Mouse (Mus musculus) splenic B cell, adult 2 months (primary cell): ENCODE measurements around the gene Tmbim6.

Source experiments
- DNase-seq: peaks from one replicate; pipeline ENCODE4 v3.0.0-alpha.2; 2011; ENCODE audit warnings: low read depth, low spot score
- H3K27me3 ChIP-seq: 2 replicates; pipeline ENCODE4 v1.6.1; 2012; ENCODE audit warnings: mild to moderate bottlenecking, low read length, moderate library complexity, mixed read lengths; ENCODE audit not compliant: control insufficient read depth, poor library complexity, insufficient read depth, severe bottlenecking
- H3K36me3 ChIP-seq: 2 replicates; pipeline ENCODE4 v1.6.1; 2012; ENCODE audit warnings: mild to moderate bottlenecking, low read length, moderate library complexity, mixed read lengths; ENCODE audit not compliant: control insufficient read depth, poor library complexity, insufficient read depth, severe bottlenecking

Tmbim6 gene

DNA sequence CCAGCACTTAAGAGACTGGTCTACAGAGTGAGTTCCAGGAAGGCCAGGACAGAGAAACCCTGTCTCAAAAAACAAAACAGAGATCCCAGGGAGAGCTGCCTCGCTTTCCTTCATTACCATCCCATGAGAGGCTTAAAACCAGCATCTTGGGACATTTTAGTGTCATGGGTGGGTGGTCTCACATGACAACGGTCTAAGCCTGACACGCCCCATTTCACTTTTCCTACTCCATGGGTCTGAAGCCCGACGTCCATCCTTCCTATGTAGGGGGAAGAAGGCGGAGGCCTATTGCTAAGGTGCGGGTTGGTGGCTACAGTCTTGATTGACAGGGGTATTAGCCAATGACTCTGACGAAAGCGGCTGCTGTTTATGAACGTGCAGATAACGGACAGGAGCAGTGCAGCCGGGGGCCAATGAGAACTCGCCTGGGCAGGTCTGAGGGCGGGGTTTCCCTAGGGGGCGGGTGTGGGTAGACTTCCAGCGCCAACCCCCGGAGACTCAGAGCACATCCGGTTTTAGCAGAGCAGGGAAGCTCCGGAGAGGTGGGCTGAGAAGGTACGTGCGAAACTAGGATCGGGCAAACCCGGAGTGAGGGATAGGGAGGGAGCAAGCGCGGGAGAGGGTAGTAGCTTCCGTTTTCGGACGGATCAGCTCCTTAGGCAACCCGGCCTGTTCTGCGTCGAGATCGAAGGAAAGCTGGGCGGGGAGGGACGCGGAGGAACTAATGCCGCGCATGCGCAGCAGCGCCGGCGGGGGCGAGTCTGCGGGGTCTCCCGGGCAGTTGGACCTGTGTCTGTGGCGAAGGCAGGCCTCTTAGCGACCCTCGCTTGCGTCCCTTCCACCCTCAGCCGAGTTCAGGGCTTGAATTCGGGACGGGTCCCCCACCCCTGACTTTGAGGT lies at the start of gene Tmbim6:
Gene Tmbim6, plus strand, starts transcription at position 397 of the 900 bp plus-strand sequence.
- Histone ChIP-seq H3K27me3 (no peaks in the 10 kb centered on the region), H3K36me3 (0 out of 2 replicates have a peak, but pooled peaks cover 2% of the 10 kb centered on the region)
- DNase-seq, result peak; percentile 100

DNA sequence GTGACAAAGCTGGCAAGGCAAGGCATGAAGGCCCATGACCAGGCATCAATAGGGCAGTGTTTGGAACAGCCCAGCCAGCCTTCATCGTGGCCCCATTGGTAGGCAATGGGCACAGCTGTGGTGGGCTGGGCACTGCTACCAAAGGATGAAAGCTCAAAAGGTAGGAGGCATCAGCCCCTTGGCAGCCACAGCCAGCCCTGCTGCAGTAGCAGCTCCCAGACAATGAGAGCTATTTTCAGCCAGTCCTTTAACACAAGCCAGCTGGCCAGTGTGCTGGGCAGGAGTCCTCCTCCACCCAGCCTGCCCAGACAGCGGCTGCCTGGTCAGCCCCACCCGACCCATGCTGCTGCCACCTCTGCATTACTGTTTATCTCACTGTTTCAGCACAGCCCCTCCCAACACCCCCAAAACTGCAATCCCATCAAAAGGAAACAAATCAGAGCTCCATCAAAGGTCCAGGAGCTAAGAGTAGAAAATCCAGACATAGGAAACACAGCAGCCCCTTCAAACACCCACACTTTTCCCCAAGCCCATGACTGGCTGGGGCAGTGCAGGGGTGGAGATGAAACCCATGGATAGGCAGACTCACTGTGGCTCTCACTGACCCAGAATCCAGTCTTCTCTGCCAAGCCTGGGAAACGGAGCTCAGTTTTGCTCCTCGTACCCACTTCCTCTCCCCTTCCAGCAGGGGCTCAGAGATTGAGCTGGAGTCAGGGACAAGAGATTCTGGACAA lies 49.1 kb upstream of the Tmbim6 start:
- no peaks in the 10 kb centered on the region for H3K36me3 ChIP-seq
- no peak for DNase-seq

DNA sequence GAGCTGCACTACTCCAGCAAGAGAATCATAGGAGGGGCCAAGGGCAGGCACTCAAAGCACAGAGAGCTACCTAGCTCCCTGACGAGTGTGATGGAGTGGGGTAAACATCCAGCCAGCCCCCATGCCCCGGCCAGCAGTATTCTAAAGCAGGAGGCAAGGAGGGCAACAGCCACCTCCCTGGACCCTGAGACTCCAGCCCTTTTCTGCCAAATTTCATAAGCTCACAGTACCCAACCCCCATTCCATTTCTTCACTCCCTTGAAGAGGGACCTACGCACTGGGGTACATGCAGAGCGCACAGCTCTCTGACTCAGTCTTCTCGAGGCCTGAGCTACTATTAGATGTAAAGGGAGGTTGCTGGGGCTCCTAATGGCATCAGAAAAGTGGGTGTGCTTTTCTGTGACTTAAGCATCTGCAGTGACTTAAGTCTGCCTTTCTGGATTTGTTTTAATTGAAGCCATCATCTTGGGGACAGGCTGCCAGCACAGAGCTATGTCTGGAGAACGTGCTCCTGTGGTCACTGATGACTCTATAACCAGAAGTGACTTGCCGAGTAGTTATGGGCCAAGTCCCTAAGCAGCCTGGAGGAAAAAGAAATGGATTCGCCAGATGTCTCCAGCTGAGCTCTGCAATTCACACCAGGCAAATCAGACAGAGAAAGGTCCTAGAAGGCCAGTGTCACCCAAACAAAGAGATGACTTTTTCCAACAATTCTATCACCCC lies 48.4 kb upstream of the Tmbim6 start:
- DNase-seq, result no peak
- no peaks in the 10 kb centered on the region for H3K27me3 ChIP-seq
- H3K36me3 ChIP-seq, result no peaks in the 10 kb centered on the region

More for the DNA sequence above, 49.1 kb upstream of the Tmbim6 start:
- no peaks in the 10 kb centered on the region for H3K27me3 ChIP-seq

DNA sequence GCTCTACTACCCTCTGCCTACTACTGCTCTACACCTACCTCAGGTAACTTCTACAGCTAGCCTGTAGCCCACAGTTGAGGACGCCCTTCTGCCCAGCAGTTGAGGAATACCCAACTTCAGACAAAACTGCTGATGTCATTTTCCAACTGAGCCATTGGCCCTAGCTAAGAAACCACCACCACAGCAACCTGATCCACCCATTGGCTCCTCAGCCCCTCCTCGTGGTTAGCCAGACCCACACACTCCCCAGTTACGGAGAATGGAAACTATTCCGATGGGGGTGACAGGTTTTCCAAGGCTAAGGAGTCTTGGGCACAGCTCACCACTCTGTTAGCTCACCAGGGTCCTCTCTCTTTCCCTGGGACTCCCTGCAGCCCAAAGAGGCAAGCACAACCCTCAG lies 47.7 kb upstream of the Tmbim6 start:
- no peak for DNase-seq
- Histone ChIP-seq H3K36me3 (no peaks in the 10 kb centered on the region), H3K27me3 (no peaks in the 10 kb centered on the region)

DNA sequence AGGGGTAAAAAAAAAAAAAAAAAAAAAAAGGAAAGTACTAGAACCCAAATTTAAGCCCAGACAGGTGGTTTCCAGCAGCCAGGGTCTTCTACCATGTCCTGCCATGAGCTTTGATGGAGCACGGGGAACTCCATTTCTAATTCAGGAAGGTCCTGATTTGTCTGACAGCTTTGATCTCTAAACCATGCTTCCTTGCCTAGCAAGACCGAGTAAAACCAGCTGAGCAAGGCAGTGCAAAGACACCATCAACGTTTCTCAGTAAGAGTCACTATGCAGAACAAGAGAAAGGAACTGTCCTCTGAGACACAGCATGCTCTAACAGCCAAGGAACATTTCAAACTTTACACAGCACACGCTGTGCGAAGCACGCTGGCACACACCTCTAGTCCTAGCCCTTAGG lies 41.1 kb upstream of the Tmbim6 start:
- DNase-seq, result peak; percentile 59
- no peaks in the 10 kb centered on the region for H3K27me3 ChIP-seq
- no peaks in the 10 kb centered on the region for H3K36me3 ChIP-seq

DNA sequence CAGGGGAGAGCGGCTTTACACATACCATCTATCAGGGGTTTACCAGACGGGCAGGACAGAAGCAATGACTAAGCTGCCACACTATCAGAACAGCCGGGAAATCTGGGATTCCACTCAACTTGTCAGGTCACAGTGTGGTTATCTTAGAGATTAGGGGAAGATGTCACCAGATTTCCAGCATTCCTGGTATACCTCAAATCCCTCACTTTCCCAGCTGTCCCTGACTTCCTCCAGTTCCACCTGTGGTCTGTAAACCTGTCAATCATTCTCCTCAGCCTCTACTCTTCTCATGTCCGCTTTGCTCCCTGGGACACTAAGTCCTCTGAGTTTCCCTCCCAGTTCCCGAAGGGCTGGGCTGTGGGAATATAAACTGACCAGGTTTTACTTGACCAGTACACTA lies 40.4 kb upstream of the Tmbim6 start:
- no peak for DNase-seq

DNA sequence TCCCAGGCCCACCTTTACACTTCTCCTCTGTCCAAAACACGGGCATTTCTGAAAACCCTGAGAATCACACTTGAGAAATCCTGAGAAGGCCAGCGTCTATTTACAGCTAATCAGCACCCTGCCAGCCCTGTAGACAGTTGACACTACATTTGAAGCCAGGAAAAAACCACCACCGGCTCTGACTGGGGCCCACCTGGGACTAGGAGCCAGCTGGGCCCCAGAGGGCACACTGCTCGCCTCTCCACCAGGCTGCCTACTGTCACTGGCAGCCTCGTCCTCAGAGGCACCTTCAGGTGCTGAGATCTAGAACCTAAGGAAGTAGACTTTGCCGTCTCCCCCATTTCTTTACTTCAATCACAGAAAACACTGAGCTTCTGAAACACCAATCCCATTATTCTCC lies 37.0 kb upstream of the Tmbim6 start:
- Histone ChIP-seq H3K36me3 (no peaks in the 10 kb centered on the region), H3K27me3 (no peaks in the 10 kb centered on the region)
- no peak for DNase-seq

More for the DNA sequence above, 40.4 kb upstream of the Tmbim6 start:
- Histone ChIP-seq H3K27me3 (no peaks in the 10 kb centered on the region), H3K36me3 (no peaks in the 10 kb centered on the region)

DNA sequence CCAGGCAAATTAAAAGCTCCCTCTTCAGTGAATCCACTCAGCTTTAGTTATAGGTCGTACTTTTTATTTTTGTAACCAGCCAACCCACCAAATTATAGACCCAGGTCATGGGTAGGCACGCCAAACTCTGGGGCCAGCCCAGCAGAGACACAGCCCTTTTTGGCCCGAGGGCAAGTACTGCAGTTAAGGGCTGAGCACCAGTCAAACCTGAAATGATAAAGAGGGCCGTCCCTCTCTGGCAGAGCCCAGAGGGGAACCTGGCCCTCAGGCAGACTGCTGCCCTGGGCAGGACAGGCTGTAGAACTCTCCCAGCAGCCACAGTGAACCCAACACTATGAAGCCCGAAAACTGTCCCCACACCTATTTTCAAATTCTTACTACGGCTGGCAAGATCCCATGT lies 36.2 kb upstream of the Tmbim6 start:
- Histone ChIP-seq H3K36me3 (no peaks in the 10 kb centered on the region), H3K27me3 (no peaks in the 10 kb centered on the region)
- no peak for DNase-seq

DNA sequence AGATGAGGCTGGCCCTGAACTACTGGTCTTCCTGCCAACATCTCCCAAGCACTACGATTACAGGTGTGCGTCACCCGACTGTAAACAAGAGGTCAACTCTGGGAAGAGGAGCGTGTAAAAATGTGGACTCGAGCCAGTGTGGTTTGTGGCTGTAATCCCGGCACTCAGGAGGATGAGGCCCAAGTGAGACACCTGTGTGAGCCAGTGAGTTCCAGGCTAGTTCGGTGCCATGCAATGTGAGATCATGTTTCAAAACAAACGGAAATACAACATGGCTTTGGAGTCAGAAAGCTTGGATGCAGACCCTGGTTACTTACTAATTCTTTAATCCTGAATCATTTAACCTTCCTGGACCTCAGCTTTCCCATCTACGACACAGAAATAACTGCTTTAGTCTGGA lies 33.7 kb upstream of the Tmbim6 start:
- Histone ChIP-seq H3K27me3 (no peaks in the 10 kb centered on the region), H3K36me3 (no peaks in the 10 kb centered on the region)
- no peak for DNase-seq

DNA sequence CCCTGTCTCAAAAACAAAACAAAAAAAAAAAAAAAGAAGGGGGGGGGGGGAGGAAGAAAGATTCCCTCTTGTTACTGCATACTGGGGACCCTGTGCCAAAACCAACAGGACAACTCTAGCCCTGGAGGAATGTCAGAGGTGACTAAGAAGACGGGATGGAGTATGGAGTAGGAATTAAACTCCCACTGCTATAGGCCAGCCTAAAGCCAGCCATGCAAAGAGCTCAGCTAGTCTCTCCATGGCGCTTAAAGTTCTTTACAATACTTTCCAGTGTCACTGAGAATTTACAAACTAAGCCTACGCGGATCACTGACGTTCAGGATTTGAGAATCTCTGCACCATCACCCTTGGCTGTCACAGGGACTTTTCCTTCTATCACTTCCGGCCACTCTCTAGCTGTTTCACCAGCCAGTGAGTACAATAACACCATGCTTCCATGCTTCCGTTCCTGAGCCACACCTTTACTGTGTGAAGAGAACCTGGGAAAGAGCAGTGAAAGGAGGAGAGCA lies 28.6 kb upstream of the Tmbim6 start:
- DNase-seq, result peak; percentile 32
- H3K36me3 ChIP-seq, result no peaks in the 10 kb centered on the region
- H3K27me3 ChIP-seq, result no peaks in the 10 kb centered on the region

DNA sequence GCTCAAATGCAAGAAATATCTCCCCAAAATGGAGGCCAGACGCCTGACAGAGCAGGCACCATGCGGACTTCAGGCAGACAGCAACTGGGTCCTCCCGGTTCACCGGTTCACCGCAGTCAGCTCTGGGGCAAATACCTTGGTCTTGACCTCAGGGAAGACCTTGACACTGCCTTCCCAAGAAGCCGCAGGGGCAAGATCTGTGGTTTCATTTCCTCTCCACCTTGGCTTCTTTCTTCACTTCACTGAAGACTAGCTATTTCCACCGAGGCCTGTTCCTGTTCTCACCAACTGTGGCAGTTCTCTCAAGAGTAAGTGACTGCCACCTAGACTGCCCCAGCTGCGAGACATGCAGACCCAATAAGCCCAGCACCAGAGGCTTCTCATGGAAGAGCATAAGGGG lies 27.8 kb upstream of the Tmbim6 start:
- Histone ChIP-seq H3K36me3 (no peaks in the 10 kb centered on the region), H3K27me3 (no peaks in the 10 kb centered on the region)
- DNase-seq, result peak; percentile 89

DNA sequence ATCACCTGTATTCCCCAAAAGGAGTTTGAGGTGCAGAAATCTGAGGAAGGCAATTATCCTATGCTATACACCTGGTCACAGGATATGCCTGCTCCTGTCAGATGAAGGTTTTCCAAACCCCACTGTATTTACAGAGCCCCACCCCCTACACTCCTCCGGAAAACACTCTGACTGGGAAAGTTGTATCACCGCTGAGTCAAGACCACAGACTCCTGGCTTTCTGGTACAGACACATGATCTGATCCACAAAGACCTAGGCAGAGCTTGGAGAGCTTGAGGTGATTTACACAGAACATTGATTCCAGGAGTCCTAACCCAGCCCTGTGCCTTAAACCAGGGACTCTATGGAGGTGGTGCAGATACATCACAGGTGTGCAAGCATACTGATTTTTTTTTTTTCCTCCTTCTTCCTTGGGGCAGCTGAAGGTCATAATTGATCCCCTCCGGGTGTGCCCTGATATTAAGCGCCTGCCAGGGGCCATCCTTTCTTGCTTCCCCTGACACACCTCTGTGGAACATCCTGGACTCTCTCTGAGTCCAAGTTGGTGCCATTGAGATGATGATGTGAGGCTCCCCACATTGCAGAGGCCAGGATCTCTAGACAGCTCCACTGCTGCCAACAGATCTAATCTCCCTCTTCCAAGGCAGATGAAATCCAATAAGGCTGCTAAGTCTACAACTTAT lies 24.0 kb upstream of the Tmbim6 start:
- DNase-seq, result no peak

DNA sequence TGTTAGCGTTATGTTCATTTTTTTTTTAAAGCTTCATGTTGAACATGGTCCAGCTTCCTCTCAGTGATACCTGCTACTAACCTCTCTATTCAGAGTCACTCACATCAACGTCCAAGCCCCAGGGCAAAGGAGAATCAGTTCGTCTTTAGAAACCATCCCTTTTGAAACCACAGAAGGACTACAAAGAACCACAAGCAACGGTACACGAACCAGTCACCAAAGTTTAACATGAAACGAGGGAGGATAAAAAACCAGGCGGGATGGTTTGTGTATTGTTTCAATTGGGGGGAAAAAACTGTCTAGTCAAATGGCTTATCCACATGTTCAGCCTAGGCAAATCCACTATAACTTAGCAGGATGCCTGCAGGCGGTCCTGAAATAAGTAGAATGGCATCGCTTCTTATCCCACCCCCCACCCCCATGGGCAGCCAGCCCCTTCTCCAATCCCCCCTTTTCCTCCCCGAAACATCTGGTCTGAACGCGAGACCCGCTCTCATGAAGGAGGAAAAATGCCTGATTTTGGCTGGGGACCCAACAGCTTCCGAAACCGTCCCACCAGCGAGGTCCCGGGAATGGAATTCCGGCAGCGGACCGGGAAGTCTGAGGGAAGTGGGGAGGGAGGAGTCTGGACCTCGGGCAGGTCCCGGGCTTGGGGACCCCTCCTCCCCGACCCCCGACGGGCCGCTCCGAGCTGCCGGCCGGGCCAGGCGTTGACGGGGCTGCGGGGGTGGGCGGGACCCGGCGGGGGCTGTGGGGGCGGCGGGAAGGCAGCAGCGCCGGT lies 23.1 kb upstream of the Tmbim6 start:
- H3K27me3 ChIP-seq, result no peaks in the 10 kb centered on the region
- DNase-seq, result peak; percentile 20
- no peaks in the 10 kb centered on the region for H3K36me3 ChIP-seq

More for the DNA sequence above, 24.0 kb upstream of the Tmbim6 start:
- no peaks in the 10 kb centered on the region for H3K36me3 ChIP-seq
- H3K27me3 ChIP-seq, result no peaks in the 10 kb centered on the region
